Mouse (Mus musculus): Measurements from ENCODE around the gene Gm5678. TPM values are rescaled to one million over a fixed set of nuclear protein-coding genes. Genes with fewer than 3 reads are reported as not detected.

Gene Gm5678
- polyA plus RNA-seq, 1 experiment from 2014 or later = not detected

DNA sequence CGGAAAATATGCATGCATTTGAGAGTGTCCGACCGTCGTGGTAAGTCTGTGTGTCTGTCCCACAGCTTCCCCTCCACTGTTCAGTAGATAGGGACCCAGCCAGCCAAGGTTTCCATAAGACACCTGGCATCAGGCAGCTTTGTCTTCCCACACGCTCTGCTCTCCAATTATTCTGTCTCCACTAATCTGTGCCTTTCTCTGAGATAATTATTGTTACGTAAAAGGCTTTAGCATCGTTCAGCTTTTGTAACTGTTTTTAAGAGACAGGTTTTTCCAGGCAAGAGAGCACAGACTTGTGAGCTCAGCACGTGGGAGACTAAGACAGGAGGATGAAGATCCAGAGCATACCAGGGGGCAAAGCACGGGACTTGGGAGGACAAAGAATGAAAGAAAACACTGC, 51.3 kb downstream of the Gm5678 start:
- no peak for ATAC-seq
- H3K27me3 ChIP-seq (replicated peaks) = peaks cover 19% of the 10 kb centered on the region
- H3K9me3 ChIP-seq = no peaks in the 10 kb centered on the region
- H3K9ac ChIP-seq = no peak overlapping the region
- no peak overlapping the region for H3K27ac ChIP-seq
- no peak overlapping the region for H3K4me3 ChIP-seq (replicated peaks)
- no peak overlapping the region for H3K4me2 ChIP-seq (replicated peaks)
- no peaks in the 10 kb centered on the region for H3K36me3 ChIP-seq
- 66% methylated on average over 9 of the region's 9 CpGs for WGBS
- peaks cover 12% of the 10 kb centered on the region for H3K4me1 ChIP-seq (replicated peaks)

Other genes with a start within 250 kb of the Gm5678 start
- 8.7 and 9.9 TPM in 2 replicates for gene Setd4, start 24.0 kb upstream of the Gm5678 start, polyA plus RNA-seq (2015; fragmentation: Nextera tagmentation; extraction: Ambion mirVana)
- 119 and 122 TPM in 2 replicates for gene Cbr1, start 22.2 kb upstream of the Gm5678 start, polyA plus RNA-seq (2015; fragmentation: Nextera tagmentation; extraction: Ambion mirVana)
- 2.1 and 2.4 TPM in 2 replicates for gene Cbr3, start 55.1 kb downstream of the Gm5678 start, polyA plus RNA-seq (2015; fragmentation: Nextera tagmentation; extraction: Ambion mirVana)
- gene Dop1b, start 83.8 kb downstream of the Gm5678 start, polyA plus RNA-seq (2015; fragmentation: Nextera tagmentation; extraction: Ambion mirVana) = 11.6 and 14.4 TPM in 2 replicates
- gene Morc3, start 204.0 kb downstream of the Gm5678 start, polyA plus RNA-seq (2015; fragmentation: Nextera tagmentation; extraction: Ambion mirVana) = 27.5 and 40.6 TPM in 2 replicates